Mouse (Mus musculus): ENCODE results near the gene Fam81a. TPM values are rescaled to one million over a fixed set of nuclear protein-coding genes. Genes with fewer than 3 reads are reported as not detected.

The Fam81a gene
- polyA plus RNA-seq, 1 experiment from 2014 or later: 4.8 TPM

DNA sequence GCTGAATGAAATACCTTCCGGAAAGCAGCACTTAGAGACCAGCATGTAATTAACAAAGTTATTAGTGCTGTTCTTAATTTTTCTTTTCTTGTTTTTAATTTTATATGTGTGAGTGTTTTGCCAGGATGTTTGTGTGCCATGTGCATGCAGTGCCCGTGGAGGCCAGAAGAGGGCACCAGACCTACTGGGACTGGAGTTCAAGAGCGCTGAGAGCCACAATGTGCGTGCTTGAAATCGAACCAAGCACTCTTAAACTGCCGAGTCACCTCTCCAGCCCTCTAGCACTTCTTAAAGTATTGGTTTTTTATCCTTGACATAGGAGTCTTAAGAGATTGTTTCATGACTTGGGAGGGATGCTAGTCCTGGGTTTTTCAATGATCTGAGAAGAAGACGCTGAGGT lies 26.6 kb upstream of the Fam81a start:
- H3K27me3 ChIP-seq (replicated peaks; ENCODE audit: insufficient read depth, low read length): no peaks in the 10 kb centered on the region
- TF ChIP-seq EP300 (IDR thresholded peaks at IDR 0.05) (no peak), CTCF (IDR thresholded peaks at IDR 0.05) (peak; percentile 62)
- H3K4me1 ChIP-seq (ENCODE audit: insufficient read depth, low read depth, low read length): no peaks in the 10 kb centered on the region
- H3K4me2 ChIP-seq (replicated peaks; ENCODE audit: low read depth, low read length): no peak overlapping the region
- WGBS: 71% methylated on average over 7 of the region's 7 CpGs
- H3K9ac ChIP-seq (replicated peaks; ENCODE audit: low read depth): no peak overlapping the region
- H3K9me3 ChIP-seq (ENCODE audit: low read length): no peaks in the 10 kb centered on the region
- H3K4me3 ChIP-seq (ENCODE audit: low read depth, low read length): no peak overlapping the region
- ATAC-seq (no peak), DNase-seq (ENCODE audit: low spot score) (no peak)
- H3K36me3 ChIP-seq (ENCODE audit: insufficient read depth, low read length): no peaks in the 10 kb centered on the region
- no peak overlapping the region for H3K27ac ChIP-seq (ENCODE audit: low read length)

DNA sequence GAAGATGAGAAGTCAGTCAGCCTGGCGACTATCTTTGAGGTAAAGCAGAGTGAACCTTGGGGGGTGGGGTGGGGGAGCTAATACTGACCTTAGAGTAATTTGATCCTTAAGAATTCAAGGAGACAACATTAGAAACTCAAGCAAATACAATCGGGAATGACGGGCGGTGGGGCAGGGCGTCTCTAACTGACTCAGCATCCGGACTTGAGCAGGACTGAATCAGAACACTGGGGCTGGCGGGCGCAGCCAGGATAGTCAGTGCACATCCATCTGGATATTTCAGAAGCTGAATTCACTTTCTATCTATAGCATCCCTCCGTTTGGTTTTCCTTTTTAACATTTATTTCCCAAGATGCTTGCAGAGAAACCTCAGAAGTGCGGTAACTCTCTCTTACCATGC lies 17.7 kb upstream of the Fam81a start:
- no peaks in the 10 kb centered on the region for H3K9me3 ChIP-seq (ENCODE audit: low read length)
- no peaks in the 10 kb centered on the region for H3K27me3 ChIP-seq (replicated peaks; ENCODE audit: insufficient read depth, low read length)
- no peak overlapping the region for H3K9ac ChIP-seq (replicated peaks; ENCODE audit: low read depth)
- ATAC-seq: no peak
- DNase-seq (ENCODE audit: low spot score): no peak
- TF ChIP-seq EP300 (IDR thresholded peaks at IDR 0.05) (no peak), CTCF (IDR thresholded peaks at IDR 0.05) (no peak)
- H3K27ac ChIP-seq (ENCODE audit: low read length): no peak overlapping the region
- no peaks in the 10 kb centered on the region for H3K36me3 ChIP-seq (ENCODE audit: insufficient read depth, low read length)
- WGBS: 62% methylated on average over 10 of the region's 10 CpGs
- H3K4me1 ChIP-seq (ENCODE audit: insufficient read depth, low read depth, low read length): no peaks in the 10 kb centered on the region
- no peak overlapping the region for H3K4me2 ChIP-seq (replicated peaks; ENCODE audit: low read depth, low read length)
- no peak overlapping the region for H3K4me3 ChIP-seq (ENCODE audit: low read depth, low read length)

DNA sequence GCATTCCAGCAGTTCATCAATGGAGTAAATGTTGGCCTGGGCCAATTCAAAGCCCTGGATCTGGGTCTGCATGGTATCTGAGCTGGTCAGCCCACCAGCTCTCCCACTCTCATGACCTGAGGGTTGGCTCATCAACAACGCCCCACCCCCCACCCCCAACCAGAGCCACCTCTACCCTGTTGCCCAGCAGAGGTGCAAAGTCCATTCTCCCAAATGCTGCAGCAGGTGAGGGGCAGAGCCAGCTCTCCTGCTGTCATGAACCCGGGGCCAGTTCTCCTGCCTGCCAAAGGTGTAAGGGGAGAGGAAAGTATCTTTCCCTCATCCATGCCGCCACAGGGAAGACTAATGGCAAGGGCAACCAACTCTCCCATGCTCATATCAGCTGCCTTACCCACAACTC lies 5.3 kb upstream of the Fam81a start:
- H3K4me3 ChIP-seq (ENCODE audit: low read depth, low read length): no peak overlapping the region
- no peak overlapping the region for H3K4me2 ChIP-seq (replicated peaks; ENCODE audit: low read depth, low read length)
- no peak for TF ChIP-seq CTCF (IDR thresholded peaks at IDR 0.05)
- TF ChIP-seq EP300 (IDR thresholded peaks at IDR 0.05): no peak
- no peak overlapping the region for H3K9ac ChIP-seq (replicated peaks; ENCODE audit: low read depth)
- DNase-seq (ENCODE audit: low spot score) (no peak), ATAC-seq (no peak)
- no peaks in the 10 kb centered on the region for H3K36me3 ChIP-seq (ENCODE audit: insufficient read depth, low read length)
- 52% methylated on average over 3 of the region's 3 CpGs for WGBS
- H3K27me3 ChIP-seq (replicated peaks; ENCODE audit: insufficient read depth, low read length): no peaks in the 10 kb centered on the region
- H3K4me1 ChIP-seq (ENCODE audit: insufficient read depth, low read depth, low read length): no peaks in the 10 kb centered on the region
- H3K9me3 ChIP-seq (ENCODE audit: low read length): no peaks in the 10 kb centered on the region
- no peak overlapping the region for H3K27ac ChIP-seq (ENCODE audit: low read length)

DNA sequence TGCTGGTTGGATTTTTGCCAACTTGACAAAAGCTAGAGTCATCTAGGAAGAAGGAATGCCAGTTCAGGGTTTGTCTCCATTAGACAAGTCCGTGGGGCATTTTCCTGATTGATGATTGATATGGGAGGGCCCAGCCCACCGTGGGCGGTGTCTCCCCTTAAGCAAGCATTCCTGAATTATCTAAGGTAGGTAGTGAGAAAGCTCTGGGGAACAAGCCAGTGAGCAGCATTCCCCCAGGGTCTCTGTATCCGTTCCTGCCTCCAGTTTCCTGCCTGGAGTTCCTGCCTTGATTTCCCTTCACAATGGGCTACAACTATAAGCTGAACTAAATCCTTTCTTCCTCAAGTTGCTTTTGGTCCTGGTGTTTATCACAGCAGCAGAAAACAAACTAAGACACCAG lies 3.1 kb upstream of the Fam81a start:
- Histone ChIP-seq H3K4me1 (ENCODE audit: insufficient read depth, low read depth, low read length) (peaks cover 10% of the 10 kb centered on the region; the same call in 1 of the 2 replicates), H3K27ac (ENCODE audit: low read length) (no peak overlapping the region), H3K4me2 (replicated peaks; ENCODE audit: low read depth, low read length) (no peak overlapping the region), H3K27me3 (replicated peaks; ENCODE audit: insufficient read depth, low read length) (peaks cover 7% of the 10 kb centered on the region; the same call in 1 of the 2 replicates), H3K9me3 (ENCODE audit: low read length) (no peaks in the 10 kb centered on the region), H3K9ac (replicated peaks; ENCODE audit: low read depth) (no peak overlapping the region), H3K4me3 (ENCODE audit: low read depth, low read length) (no peak overlapping the region), H3K36me3 (ENCODE audit: insufficient read depth, low read length) (no peaks in the 10 kb centered on the region)
- DNase-seq (ENCODE audit: low spot score) (no peak), ATAC-seq (no peak)
- TF ChIP-seq CTCF (IDR thresholded peaks at IDR 0.05) (no peak), EP300 (IDR thresholded peaks at IDR 0.05) (no peak)
- 79% methylated on average over 4 of the region's 4 CpGs for WGBS

DNA sequence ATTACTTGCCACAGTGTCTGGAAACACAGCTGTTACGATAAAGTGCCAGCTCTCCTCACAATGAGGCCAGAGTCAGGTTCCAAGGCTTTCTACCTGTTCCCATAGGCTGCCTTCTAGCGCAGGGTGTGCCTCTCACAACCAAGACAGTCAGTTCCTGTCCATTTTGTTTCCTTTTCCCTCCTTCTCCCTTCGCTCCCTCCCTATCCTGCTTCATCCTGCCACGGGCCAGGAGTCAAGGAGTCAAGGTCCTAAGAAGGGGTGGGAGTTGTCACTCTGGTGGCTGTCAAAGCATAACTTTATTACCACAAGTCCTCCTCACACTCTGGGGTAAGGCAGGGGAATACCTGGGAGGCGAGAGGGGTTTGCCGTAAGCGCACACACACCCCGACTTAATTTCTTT lies 966 bp upstream of the Fam81a start:
- H3K9ac ChIP-seq (replicated peaks; ENCODE audit: low read depth): no peak overlapping the region
- WGBS: 70% methylated on average over 7 of the region's 8 CpGs
- ATAC-seq (no peak), DNase-seq (ENCODE audit: low spot score) (no peak)
- H3K4me3 ChIP-seq (ENCODE audit: low read depth, low read length): no peak overlapping the region
- peaks cover 10% of the 10 kb centered on the region; the same call in 1 of the 2 replicates for H3K4me1 ChIP-seq (ENCODE audit: insufficient read depth, low read depth, low read length)
- H3K36me3 ChIP-seq (ENCODE audit: insufficient read depth, low read length): no peaks in the 10 kb centered on the region
- H3K4me2 ChIP-seq (replicated peaks; ENCODE audit: low read depth, low read length): no peak overlapping the region
- no peaks in the 10 kb centered on the region for H3K9me3 ChIP-seq (ENCODE audit: low read length)
- peaks cover 7% of the 10 kb centered on the region; the same call in 1 of the 2 replicates for H3K27me3 ChIP-seq (replicated peaks; ENCODE audit: insufficient read depth, low read length)
- no peak for TF ChIP-seq CTCF (IDR thresholded peaks at IDR 0.05)
- no peak for TF ChIP-seq EP300 (IDR thresholded peaks at IDR 0.05)
- no peak overlapping the region for H3K27ac ChIP-seq (ENCODE audit: low read length)

DNA sequence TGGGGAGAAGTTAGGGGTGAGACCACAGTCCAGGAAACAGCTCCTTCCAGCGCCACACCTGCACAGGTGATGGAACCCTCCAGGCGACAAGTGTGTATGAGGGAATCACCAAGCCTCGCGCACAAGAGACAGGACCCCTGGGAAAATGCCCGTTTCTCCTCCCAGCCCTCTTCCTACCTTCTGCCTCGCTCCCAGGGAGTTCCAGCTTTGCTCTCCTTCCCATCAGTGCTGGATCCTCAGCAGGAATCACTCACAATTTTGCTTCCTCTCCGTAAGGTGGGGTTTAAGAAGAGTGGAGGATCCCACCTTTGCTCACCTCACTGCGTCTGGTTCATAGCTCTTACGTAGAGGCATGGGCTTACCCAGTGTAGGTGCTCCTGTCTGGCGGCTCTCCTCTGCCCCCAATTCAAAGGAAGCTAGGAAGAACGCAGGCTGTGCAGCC lies 454 bp downstream of the Fam81a start:
- H3K4me2 ChIP-seq (replicated peaks; ENCODE audit: low read depth, low read length): peak overlapping the region; percentile 89
- DNase-seq (ENCODE audit: low spot score): no peak
- ATAC-seq: no peak
- no peaks in the 10 kb centered on the region for H3K36me3 ChIP-seq (ENCODE audit: insufficient read depth, low read length)
- peaks cover 10% of the 10 kb centered on the region; the same call in 1 of the 2 replicates for H3K4me1 ChIP-seq (ENCODE audit: insufficient read depth, low read depth, low read length)
- no peak overlapping the region for H3K9ac ChIP-seq (replicated peaks; ENCODE audit: low read depth)
- peaks cover 7% of the 10 kb centered on the region; the same call in 1 of the 2 replicates for H3K27me3 ChIP-seq (replicated peaks; ENCODE audit: insufficient read depth, low read length)
- TF ChIP-seq CTCF (IDR thresholded peaks at IDR 0.05) (no peak), EP300 (IDR thresholded peaks at IDR 0.05) (no peak)
- 6% methylated on average over 11 of the region's 11 CpGs for WGBS
- peak overlapping the region; percentile 51 for H3K4me3 ChIP-seq (ENCODE audit: low read depth, low read length)
- H3K27ac ChIP-seq (ENCODE audit: low read length): no peak overlapping the region
- no peaks in the 10 kb centered on the region for H3K9me3 ChIP-seq (ENCODE audit: low read length)
